Mouse (Mus musculus): ENCODE results near the gene Clpb. TPM values are rescaled to one million over a fixed set of nuclear protein-coding genes. Genes with fewer than 3 reads are reported as not detected.

The Clpb gene
- polyA plus RNA-seq, 1 experiment from 2014 or later: 60.0 TPM

Other genes starting within 250 kb of the Clpb start
- gene Pde2a, start 241.9 kb upstream of the Clpb start, polyA plus RNA-seq (2015; fragmentation: Nextera tagmentation; extraction: Ambion mirVana): 16.9 and 26.7 TPM in 2 replicates
- gene Art2b, start 78.0 kb upstream of the Clpb start, polyA plus RNA-seq (2015; fragmentation: Nextera tagmentation; extraction: Ambion mirVana): not detected in 2 replicates
- gene Phox2a, start 154.7 kb downstream of the Clpb start, polyA plus RNA-seq (2015; fragmentation: Nextera tagmentation; extraction: Ambion mirVana): 0.29 and 0.77 TPM in 2 replicates
- gene Inppl1, start 174.6 kb downstream of the Clpb start, polyA plus RNA-seq (2015; fragmentation: Nextera tagmentation; extraction: Ambion mirVana): 54.7 and 61.7 TPM in 2 replicates
- 1.0 and 2.0 TPM in 2 replicates for gene Folr2, start 193.6 kb downstream of the Clpb start, polyA plus RNA-seq (2015; fragmentation: Nextera tagmentation; extraction: Ambion mirVana)
- 80.4 and 84.6 TPM in 2 replicates for gene Anapc15, start 200.1 kb downstream of the Clpb start, polyA plus RNA-seq (2015; fragmentation: Nextera tagmentation; extraction: Ambion mirVana)
- gene Folr1, start 207.2 kb downstream of the Clpb start, polyA plus RNA-seq (2015; fragmentation: Nextera tagmentation; extraction: Ambion mirVana): 0.68 and 0.95 TPM in 2 replicates
- 165 and 170 TPM in 2 replicates for gene Lamtor1, start 242.3 kb downstream of the Clpb start, polyA plus RNA-seq (2015; fragmentation: Nextera tagmentation; extraction: Ambion mirVana)
- 0.54 and 0.59 TPM in 2 replicates for gene Tomt, start 242.7 kb downstream of the Clpb start, polyA plus RNA-seq (2015; fragmentation: Nextera tagmentation; extraction: Ambion mirVana)

All from lung, embryonic 15.5 days (tissue).